Mouse (Mus musculus) liver, adult (tissue): Measurements from ENCODE around the gene Pibf1.

Source experiments
- GATA4 ChIP-seq: IDR thresholded peaks from 2 replicates; pipeline ENCODE4 v1.6.1; 2014; ENCODE audit warnings: mild to moderate bottlenecking, low read length; ENCODE audit not compliant: insufficient replicate concordance

Pibf1 gene

DNA sequence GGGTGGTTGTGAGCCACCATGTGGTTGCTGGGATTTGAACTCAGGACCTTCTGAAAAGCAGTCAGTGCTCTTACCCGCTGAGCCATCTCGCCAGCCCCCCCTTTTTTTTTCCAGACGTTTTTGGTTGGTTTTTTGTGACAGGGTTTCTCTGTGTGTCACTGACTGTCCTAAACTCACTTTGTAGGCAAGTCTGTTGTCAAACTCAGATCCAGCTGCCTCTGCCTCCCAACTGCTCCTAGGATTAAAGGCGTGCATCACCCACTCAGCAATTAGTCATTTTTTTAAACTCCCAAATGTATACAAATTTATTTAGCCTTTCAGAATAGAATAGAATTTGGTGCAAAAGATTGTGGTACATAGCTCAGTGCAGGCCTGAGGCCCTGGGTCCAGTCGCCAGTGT lies 111.2 kb downstream of the Pibf1 start:
- TF ChIP-seq GATA4, result no peak

GRCm38 (mm10) chr14:99218396-99219012 lies 119.3 kb downstream of the Pibf1 start:
- TF ChIP-seq GATA4, result no peak

- TF ChIP-seq GATA4, result no peak
These were observed 120.5 kb downstream of the Pibf1 start for GRCm38 (mm10) chr14:99219757-99220171.

DNA sequence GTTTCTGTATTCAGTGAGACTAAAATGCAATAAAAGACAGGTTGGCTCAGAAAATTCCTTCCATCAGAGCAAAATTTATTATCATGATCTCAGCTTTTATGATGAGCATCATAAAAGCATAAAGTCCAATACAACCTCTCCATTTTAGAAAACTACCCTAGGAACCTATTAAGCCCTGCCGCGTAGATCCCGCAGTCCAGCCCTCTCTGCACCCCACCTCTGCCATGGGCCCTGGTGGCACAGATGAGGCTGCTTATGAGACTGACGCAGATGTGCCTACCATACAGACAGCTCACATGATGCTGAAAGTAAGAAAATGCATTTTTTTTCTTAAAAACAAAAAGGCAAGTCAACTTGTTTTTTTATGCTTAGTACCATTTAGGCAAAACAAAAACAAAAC lies 126.7 kb downstream of the Pibf1 start:
- no peak for TF ChIP-seq GATA4

DNA sequence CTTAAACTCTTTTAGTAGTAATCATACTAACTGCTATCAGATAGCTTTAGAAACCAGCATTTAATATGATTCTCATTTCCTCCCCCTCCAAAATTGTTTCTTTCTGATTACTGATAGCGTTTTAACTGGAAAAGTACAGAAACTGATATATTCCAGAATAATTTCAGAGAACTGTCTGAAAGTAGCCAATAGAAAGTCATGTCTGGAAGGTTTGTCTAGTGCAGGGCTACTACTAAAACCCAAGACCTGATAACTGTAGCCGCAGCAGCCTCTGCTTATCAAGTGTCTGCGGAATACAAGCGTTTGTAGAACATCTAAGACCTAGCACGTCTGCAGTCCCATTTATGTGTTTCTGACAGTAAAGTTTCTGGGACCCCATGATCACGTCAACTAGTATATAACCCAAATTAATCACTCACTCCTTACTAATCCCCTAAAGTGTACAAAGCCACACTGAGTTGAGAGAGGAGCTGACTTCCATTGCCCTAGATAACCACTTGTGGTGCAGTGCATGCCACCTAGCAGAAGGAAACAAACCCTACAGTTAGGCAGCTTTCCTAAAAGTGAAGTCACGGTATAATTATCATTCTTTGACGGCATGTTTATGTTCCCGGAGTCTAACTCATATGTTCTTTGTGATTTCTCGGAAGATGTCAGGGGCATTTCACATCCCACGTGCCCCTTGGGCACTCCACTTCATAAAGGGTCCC lies 130.0 kb downstream of the Pibf1 start:
- TF ChIP-seq GATA4, result no peak

GRCm38 (mm10) chr14:99233056-99233455 lies 133.8 kb downstream of the Pibf1 start:
- TF ChIP-seq GATA4, result no peak

GRCm38 (mm10) chr14:99237115-99237514 lies 137.9 kb downstream of the Pibf1 start:
- no peak for TF ChIP-seq GATA4

GRCm38 (mm10) chr14:99240563-99240962 lies 141.3 kb downstream of the Pibf1 start:
- TF ChIP-seq GATA4, result no peak

DNA sequence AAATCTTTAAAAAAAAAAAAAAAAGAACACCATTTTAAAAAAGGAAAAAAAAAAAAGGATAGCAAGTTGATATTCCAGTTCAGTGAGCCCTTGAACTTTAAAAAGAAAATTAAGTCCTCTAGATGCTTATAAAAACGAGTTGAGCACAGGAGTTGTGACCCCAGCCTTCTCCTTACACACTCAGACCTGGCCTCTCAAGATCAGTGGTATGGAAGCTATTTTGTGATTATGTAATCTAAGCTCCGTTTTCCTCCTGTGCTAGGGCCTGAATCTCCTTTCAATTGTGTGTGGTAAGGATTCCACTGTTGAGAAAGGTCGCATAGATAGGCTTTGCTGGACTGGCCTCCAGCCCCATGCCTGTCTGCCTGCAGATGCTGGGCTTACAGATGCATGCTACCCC lies 145.3 kb downstream of the Pibf1 start:
- TF ChIP-seq GATA4, result no peak

- TF ChIP-seq GATA4, result no peak
These were observed 162.8 kb downstream of the Pibf1 start for GRCm38 (mm10) chr14:99262026-99262425.

DNA sequence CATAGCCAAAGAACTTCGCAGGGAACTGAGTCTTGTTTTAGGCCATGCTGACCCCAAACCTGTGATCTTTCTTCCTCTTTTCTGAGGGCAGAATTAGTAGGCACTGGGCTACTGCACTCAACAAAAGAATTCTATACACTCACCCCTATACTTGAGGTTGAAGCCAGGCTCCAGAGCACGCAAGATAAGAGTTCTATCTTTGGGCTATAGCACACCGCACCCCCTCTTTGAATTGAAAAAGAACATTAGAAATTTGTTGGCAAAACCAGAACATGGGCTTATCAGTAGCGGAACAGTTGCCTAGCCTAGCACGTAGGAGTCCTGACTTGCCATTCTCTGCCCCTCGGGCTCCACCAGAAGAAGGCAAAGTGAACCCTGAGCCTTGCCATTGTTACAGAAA lies 164.6 kb downstream of the Pibf1 start:
- no peak for TF ChIP-seq GATA4

DNA sequence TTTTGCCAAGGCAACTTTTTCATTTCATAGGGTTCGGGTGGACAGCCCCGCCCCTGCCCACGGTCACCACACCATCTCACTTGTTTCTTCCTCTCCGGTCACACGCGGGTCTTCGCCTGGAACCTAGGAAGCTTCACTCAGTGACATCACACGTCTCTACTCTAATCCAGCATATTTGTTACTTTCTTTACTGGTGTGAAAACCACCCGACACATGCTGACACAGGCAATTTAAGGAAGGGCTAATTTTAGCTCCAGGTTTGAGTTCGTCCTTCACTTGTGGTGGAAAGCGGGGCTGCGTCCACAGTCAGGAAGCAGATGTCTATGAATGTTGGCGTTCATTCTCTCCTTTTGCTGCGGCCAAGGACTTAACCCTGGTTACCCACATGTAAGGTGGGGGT lies 166.6 kb downstream of the Pibf1 start:
- no peak for TF ChIP-seq GATA4

GRCm38 (mm10) chr14:99266749-99267148 lies 167.5 kb downstream of the Pibf1 start:
- TF ChIP-seq GATA4, result no peak

GRCm38 (mm10) chr14:99274056-99274455 lies 174.8 kb downstream of the Pibf1 start:
- no peak for TF ChIP-seq GATA4

DNA sequence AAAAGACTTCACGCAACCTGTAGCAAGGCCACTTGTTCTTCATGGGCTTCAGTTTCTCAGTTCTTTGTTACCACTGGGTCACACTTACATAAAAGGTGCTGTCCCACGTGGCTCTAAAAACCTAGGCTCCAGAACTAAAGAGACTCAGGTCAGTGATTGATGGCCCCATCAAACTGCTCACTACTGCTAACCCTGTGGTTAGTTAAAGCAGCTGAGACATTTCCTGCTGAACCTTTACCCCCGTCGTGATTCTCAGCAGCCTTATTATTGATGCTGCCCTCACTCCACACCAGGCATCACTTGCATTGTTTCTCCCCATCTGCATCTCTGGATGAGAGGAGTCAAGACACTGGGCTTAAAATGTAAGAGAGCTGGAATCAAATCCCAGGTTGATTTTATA lies 176.6 kb downstream of the Pibf1 start:
- no peak for TF ChIP-seq GATA4

DNA sequence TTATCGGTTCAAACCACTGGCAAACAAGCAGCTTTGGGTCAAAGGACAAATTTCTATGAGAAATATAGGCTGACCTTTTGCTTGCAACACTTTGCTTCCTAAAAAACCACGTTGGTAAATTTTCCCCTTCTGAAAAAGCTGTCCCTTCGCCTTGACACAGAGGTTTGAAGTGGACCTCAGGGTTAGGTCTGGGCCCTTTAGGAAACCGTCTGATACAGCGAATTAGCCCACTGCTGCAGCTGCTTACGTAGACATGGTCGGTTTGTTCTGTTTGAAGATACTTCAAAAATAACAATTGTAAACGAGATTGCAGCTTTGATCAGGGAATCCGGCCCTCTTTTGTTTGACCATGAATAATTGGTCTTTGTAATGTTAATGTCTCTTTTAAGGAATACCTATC lies 179.1 kb downstream of the Pibf1 start:
- no peak for TF ChIP-seq GATA4

- TF ChIP-seq GATA4, result no peak
These were observed 179.7 kb downstream of the Pibf1 start for GRCm38 (mm10) chr14:99278763-99279486.

- no peak for TF ChIP-seq GATA4
These were observed 181.2 kb downstream of the Pibf1 start for GRCm38 (mm10) chr14:99280399-99280798.
